Mouse (Mus musculus) hindbrain, embryonic 12.5 days (tissue): Measurements from ENCODE around the gene Atp13a4. TPM values are rescaled to one million over a fixed set of nuclear protein-coding genes. Genes with fewer than 3 reads are reported as not detected.

Experiments used
- ATAC-seq: fragments of 200-750 bp; cut with Nextera tagmentation; 2 replicates; pipeline ENCODE4 v1.8.0; 2017; ENCODE audit warnings: moderate TSS enrichment; ENCODE audit not compliant: low FRiP score
- H3K27ac ChIP-seq: fragments of 300-500 bp; sonication (generic); 2 replicates; pipeline ENCODE4 v1.5.1; 2016; ENCODE audit warnings: mild to moderate bottlenecking
- H3K27me3 ChIP-seq: fragments of 300-500 bp; sonication (generic); 2 replicates; pipeline ENCODE4 v1.6.1; 2016; ENCODE audit warnings: mild to moderate bottlenecking
- H3K36me3 ChIP-seq: fragments of 300-500 bp; sonication (generic); 2 replicates; pipeline ENCODE4 v1.6.1; 2016; ENCODE audit warnings: mild to moderate bottlenecking
- H3K4me1 ChIP-seq: fragments of 300-500 bp; sonication (generic); 2 replicates; pipeline ENCODE4 v1.6.1; 2016
- H3K4me2 ChIP-seq: fragments of 300-500 bp; sonication (generic); replicated peaks from 2 replicates; pipeline ENCODE4 v1.6.1; 2016; ENCODE audit warnings: mild to moderate bottlenecking
- H3K4me3 ChIP-seq: fragments of 300-500 bp; sonication (generic); 2 replicates; pipeline ENCODE4 v1.5.1; 2016; ENCODE audit warnings: mild to moderate bottlenecking
- H3K9ac ChIP-seq: fragments of 300-500 bp; sonication (generic); 2 replicates; pipeline ENCODE4 v1.6.1; 2016; ENCODE audit warnings: mild to moderate bottlenecking, moderate library complexity
- H3K9me3 ChIP-seq: fragments of 300-500 bp; sonication (generic); replicated peaks from 2 replicates; pipeline ENCODE4 v1.6.1; 2016; ENCODE audit warnings: mild to moderate bottlenecking
- WGBS: fragments of 180-500 bp; shearing (Covaris S2); methylation state at CpG from one replicate; pipeline ENCODE4 v1.1.7; 2016; 5-methylcytosine and 5-hydroxymethylcytosine counted together
- polyA plus RNA-seq: library from polyadenylated mRNA; unstranded; fragments of >200 nt; fragmentation: Nextera tagmentation; extraction: Ambion mirVana; gene quantifications from 2 replicates; pipeline ENCODE4 v1.2.1, GENCODE M21; 2016

Gene Atp13a4
- polyA plus RNA-seq, 1 experiment from 2014 or later = 0.52 TPM

DNA sequence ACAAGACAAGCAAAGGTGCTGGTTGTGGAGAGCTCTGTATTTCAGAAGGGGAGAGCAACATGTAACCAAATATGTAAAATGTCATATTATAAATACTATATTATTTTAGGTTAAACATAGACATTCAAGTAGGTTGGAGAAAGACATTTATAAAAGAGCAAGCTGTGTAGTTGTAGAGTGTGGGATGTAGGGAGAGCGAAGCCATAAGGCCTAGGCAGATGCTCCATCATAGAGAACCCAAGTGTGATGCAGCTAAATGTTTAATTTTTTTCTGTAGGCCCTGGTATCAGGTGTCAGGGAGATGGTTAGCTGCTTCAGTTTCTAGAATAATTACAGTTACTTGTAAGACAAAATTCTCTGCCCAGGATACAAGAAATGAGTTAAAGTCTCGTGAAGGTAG is 87.8 kb downstream of the Atp13a4 start:
- WGBS = 88% methylated on average over 2 of the region's 2 CpGs
- no peak overlapping the region for H3K4me3 ChIP-seq
- no peak overlapping the region for H3K9ac ChIP-seq
- no peaks in the 10 kb centered on the region for H3K9me3 ChIP-seq
- no peaks in the 10 kb centered on the region for H3K27me3 ChIP-seq
- H3K27ac ChIP-seq = no peak overlapping the region
- no peaks in the 10 kb centered on the region for H3K4me1 ChIP-seq
- ATAC-seq = no peak
- no peaks in the 10 kb centered on the region for H3K36me3 ChIP-seq
- no peak overlapping the region for H3K4me2 ChIP-seq

DNA sequence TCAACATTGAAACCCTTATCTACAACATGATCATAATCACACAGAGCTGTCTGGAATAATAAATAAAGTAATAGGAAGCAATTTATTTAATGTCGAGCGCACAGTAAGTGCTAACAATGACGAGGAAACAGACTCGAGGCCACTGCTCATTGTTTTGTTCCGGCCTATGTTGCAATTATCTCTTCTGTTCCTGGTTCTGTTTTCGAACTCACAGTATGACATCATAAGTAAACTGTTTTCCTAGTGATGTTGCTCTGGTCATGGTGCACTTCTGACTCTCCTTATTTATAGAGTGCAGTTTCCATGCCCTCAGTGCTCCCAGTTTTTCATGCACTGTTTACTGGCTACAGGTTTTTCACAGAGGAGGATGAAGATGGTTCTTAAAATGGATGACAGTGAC is 91.4 kb downstream of the Atp13a4 start:
- no peaks in the 10 kb centered on the region for H3K36me3 ChIP-seq
- no peak overlapping the region for H3K4me3 ChIP-seq
- H3K27me3 ChIP-seq = no peaks in the 10 kb centered on the region
- no peak overlapping the region for H3K4me2 ChIP-seq
- 81% methylated on average over 6 of the region's 6 CpGs for WGBS
- no peak overlapping the region for H3K9ac ChIP-seq
- H3K9me3 ChIP-seq = no peaks in the 10 kb centered on the region
- no peak overlapping the region for H3K27ac ChIP-seq
- no peak for ATAC-seq
- no peaks in the 10 kb centered on the region for H3K4me1 ChIP-seq

DNA sequence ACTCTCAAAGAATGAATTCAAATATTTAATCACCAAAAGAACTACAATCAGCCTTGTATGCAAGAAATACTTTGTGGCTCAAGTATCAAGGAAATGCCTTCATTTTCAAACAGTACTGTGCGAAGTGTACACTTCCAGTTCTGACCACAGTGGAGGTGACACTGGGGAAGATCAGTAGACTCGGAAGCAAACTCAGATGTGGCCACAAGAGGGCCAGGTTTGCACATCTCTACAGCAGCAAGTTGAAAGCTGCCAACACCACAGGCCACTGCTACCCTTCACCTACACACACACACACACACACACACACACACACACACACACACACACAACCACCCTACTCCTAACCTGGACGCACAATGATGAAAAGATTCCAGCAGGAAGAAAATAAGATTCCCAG is 93.0 kb downstream of the Atp13a4 start:
- H3K27me3 ChIP-seq = no peaks in the 10 kb centered on the region
- no peak overlapping the region for H3K4me3 ChIP-seq
- H3K4me1 ChIP-seq = no peaks in the 10 kb centered on the region
- no peaks in the 10 kb centered on the region for H3K9me3 ChIP-seq
- H3K9ac ChIP-seq = no peak overlapping the region
- ATAC-seq = peak; percentile 38; the same call in 1 of the 2 replicates
- WGBS = 79% methylated on average over 3 of the region's 3 CpGs
- H3K36me3 ChIP-seq = no peaks in the 10 kb centered on the region
- no peak overlapping the region for H3K27ac ChIP-seq
- H3K4me2 ChIP-seq = no peak overlapping the region

DNA sequence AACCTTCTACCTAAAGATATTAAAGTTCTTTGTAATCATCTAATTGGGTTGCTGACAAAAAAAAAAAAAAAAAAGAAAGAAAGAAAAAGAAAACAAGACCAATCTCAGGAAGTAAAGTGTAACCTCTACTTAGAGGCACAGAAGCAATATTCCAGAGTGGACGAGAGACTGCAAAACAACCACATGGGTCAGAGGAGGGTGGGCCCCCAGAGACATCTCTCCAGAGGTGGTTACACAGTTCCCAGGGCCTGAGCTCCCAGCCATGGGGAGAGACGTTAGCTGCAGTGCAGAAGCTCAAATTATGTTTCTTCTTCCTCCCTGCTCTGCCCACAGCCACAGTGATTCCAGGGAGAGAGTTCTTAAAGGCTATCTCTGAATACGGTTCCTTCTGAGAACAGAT is 102.5 kb downstream of the Atp13a4 start:
- H3K9me3 ChIP-seq = no peaks in the 10 kb centered on the region
- no peak overlapping the region for H3K9ac ChIP-seq
- H3K4me3 ChIP-seq = no peak overlapping the region
- no peak for ATAC-seq
- H3K27me3 ChIP-seq = no peaks in the 10 kb centered on the region
- no peak overlapping the region for H3K27ac ChIP-seq
- WGBS = 64% methylated on average over 3 of the region's 3 CpGs
- no peak overlapping the region for H3K4me2 ChIP-seq
- peaks cover 3% of the 10 kb centered on the region; the same call in 1 of the 2 replicates for H3K4me1 ChIP-seq
- H3K36me3 ChIP-seq = no peaks in the 10 kb centered on the region

DNA sequence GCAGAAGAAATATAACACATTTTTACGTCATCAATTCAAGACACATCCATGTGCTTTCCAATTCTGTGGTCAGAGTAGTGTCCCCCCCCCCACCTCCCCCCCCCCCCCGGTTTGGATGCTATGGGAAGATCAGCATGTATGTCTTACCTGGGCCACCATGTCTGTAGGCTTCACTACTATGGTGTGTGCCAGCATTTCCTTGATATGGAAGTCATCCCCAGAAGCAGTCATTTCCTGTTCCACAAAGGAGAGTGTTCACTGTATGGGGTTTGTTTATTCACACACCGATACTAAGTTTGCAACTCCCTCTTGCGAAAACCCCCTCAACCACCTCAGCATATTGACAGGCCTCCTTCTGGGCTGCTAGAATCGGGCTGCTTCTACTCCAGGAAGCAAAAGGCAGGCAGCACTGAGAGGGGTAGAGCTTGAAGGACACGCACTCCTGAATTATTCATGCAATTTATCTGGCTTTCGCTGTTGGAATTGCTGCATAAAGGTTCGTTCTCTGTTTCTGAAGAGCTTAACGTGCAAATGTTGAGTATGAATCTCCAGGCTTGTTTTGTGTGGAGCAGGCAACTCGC is 103.2 kb downstream of the Atp13a4 start:
- H3K36me3 ChIP-seq = no peaks in the 10 kb centered on the region
- H3K9me3 ChIP-seq = no peaks in the 10 kb centered on the region
- H3K9ac ChIP-seq = no peak overlapping the region
- no peak overlapping the region for H3K4me2 ChIP-seq
- H3K27me3 ChIP-seq = no peaks in the 10 kb centered on the region
- WGBS = 66% methylated on average over 10 of the region's 10 CpGs
- peaks cover 3% of the 10 kb centered on the region; the same call in 1 of the 2 replicates for H3K4me1 ChIP-seq
- no peak overlapping the region for H3K4me3 ChIP-seq
- no peak for ATAC-seq
- no peak overlapping the region for H3K27ac ChIP-seq

DNA sequence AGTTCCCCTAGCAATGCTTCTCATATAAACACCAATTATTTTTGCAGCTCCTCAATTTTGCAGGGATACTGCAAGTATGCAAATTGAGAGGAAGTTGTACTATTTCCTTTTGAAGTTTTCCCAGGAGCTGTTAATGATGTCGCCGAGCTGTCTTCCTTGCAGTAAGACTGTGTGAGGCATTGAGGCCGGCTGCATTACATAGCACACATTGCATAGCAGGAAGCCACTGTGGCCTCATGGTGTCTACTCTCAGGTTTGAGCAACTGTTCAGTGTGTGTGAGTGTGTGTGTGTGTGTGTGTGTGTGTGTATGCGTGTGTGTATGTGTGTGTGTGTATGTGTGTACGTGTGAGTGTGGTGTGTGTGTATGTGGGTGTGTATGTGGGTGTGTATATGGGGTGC is 106.6 kb downstream of the Atp13a4 start:
- no peak overlapping the region for H3K4me3 ChIP-seq
- H3K36me3 ChIP-seq = no peaks in the 10 kb centered on the region
- ATAC-seq = no peak
- 87% methylated on average over 5 of the region's 5 CpGs for WGBS
- no peak overlapping the region for H3K4me2 ChIP-seq
- 0 out of 2 replicates have a peak overlapping the region, but pooled peaks have one; percentile 23 for H3K9ac ChIP-seq
- H3K4me1 ChIP-seq = peaks cover 3% of the 10 kb centered on the region; the same call in 1 of the 2 replicates
- no peaks in the 10 kb centered on the region for H3K9me3 ChIP-seq
- H3K27me3 ChIP-seq = no peaks in the 10 kb centered on the region
- no peak overlapping the region for H3K27ac ChIP-seq

DNA sequence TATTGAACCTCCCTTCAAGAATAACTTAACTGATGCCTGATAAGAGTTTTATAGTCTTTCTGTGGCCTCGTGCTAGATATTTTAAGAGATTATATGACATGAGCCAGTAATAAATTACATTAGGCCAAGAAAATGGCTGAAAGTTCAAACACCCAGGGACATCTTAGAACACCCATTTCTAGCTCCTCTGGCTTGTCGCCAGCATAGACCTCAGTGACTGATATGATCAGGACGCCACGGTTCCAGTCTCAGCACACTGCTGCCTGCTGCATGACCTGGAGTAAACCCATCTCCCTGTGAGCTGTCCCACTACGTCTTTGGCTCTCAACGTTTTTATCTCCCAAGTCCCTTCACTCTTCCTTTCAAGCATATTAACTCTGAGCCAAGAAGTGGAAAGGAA is 108.9 kb downstream of the Atp13a4 start:
- no peaks in the 10 kb centered on the region for H3K4me1 ChIP-seq
- H3K9ac ChIP-seq = no peak overlapping the region
- H3K9me3 ChIP-seq = no peaks in the 10 kb centered on the region
- no peaks in the 10 kb centered on the region for H3K36me3 ChIP-seq
- no peak overlapping the region for H3K4me2 ChIP-seq
- no peak for ATAC-seq
- no peak overlapping the region for H3K4me3 ChIP-seq
- 82% methylated on average over 6 of the region's 6 CpGs for WGBS
- H3K27ac ChIP-seq = no peak overlapping the region
- H3K27me3 ChIP-seq = no peaks in the 10 kb centered on the region

DNA sequence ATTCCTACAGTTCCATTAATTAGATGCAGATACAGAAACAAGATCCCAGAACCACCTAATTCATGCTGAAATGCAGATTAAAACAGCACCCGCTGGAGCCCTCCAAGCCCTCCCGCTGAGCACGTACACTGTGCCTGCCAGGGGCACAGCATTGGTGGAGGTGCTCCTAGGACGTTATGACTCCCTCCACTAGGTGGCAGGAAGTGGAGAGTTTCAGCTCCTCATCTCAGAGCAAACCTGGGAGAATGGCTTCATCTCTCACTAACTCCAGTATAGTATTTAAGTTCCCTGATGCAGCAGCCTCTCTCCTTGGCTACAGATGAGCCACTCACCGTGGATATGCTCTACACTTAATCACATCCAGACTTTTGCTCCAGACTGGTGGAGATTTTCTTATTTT is 110.0 kb downstream of the Atp13a4 start:
- no peaks in the 10 kb centered on the region for H3K9me3 ChIP-seq
- no peak overlapping the region for H3K9ac ChIP-seq
- no peaks in the 10 kb centered on the region for H3K27me3 ChIP-seq
- H3K4me2 ChIP-seq = no peak overlapping the region
- no peak for ATAC-seq
- WGBS = 18% methylated on average over 5 of the region's 5 CpGs
- H3K4me1 ChIP-seq = no peaks in the 10 kb centered on the region
- no peak overlapping the region for H3K27ac ChIP-seq
- no peak overlapping the region for H3K4me3 ChIP-seq
- no peaks in the 10 kb centered on the region for H3K36me3 ChIP-seq

DNA sequence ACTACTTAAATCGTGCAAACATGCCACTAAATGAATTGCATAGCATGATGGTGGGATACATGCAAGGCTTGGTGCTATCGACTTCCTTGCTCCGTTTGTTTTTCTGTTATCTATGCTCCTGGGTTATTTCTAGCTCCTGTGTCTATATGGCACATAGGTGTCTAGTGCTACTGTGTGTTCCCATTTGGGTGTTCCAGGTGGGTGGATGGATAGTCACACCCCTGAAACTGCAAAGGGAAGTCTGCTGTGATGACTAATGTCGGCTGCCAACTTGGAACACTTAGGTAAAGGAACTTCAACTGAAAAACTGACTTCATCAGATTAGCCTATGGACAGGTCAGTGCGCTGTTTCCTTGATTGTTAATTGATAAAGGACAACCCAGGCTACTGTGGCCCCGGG is 129.8 kb downstream of the Atp13a4 start:
- no peaks in the 10 kb centered on the region for H3K9me3 ChIP-seq
- H3K4me3 ChIP-seq = no peak overlapping the region
- H3K4me1 ChIP-seq = no peaks in the 10 kb centered on the region
- no peaks in the 10 kb centered on the region for H3K27me3 ChIP-seq
- H3K9ac ChIP-seq = no peak overlapping the region
- H3K36me3 ChIP-seq = no peaks in the 10 kb centered on the region
- no peak for ATAC-seq
- H3K27ac ChIP-seq = no peak overlapping the region
- no peak overlapping the region for H3K4me2 ChIP-seq
- 93% methylated on average over 6 of the region's 6 CpGs for WGBS

DNA sequence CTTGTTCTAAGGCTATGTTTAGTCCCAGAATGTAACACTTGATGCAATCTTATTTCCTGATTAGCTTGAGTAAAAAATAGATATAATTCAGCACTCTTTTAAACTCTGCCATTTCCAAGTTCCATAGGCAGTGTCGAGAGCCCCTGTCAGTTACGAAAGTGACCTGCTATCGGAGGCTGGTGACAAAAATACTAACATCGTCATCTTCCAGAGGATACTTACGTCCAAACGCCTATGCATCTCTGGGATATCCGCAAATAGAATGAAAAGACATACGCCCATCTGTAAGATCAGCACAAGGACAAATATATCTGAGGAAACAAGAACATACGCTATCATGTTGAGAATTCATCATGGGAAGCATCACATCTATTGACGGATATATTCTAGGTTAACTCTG is 137.3 kb downstream of the Atp13a4 start:
- Histone ChIP-seq H3K4me3 (no peak overlapping the region), H3K9ac (no peak overlapping the region), H3K27ac (no peak overlapping the region), H3K36me3 (no peaks in the 10 kb centered on the region), H3K4me1 (no peaks in the 10 kb centered on the region), H3K27me3 (no peaks in the 10 kb centered on the region), H3K4me2 (no peak overlapping the region), H3K9me3 (no peaks in the 10 kb centered on the region)
- ATAC-seq = no peak
- 92% methylated on average over 10 of the region's 10 CpGs for WGBS

DNA sequence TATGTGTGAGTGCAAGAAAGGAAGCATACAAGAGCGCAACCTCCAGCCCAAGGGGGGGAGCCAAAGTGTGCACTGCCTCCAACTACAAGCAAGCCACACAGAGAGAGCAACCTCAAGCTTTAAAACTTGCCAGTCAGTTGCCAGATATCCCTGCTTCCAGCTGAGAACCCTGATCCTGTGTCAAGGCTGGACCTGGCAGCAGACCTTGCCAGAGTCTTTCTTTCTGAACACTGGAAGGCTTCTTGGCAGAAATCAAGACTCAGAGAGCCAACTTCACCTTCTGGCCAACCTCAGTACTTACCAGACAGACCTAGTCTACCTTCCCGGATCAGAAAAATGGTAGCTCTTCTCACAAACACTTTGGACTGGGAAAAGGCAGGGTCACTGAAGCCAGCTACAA is 145.6 kb downstream of the Atp13a4 start:
- no peak overlapping the region for H3K27ac ChIP-seq
- no peaks in the 10 kb centered on the region for H3K36me3 ChIP-seq
- no peaks in the 10 kb centered on the region for H3K4me1 ChIP-seq
- 83% methylated on average over 2 of the region's 2 CpGs for WGBS
- no peak overlapping the region for H3K9ac ChIP-seq
- H3K4me2 ChIP-seq = no peak overlapping the region
- no peaks in the 10 kb centered on the region for H3K27me3 ChIP-seq
- ATAC-seq = no peak
- no peaks in the 10 kb centered on the region for H3K9me3 ChIP-seq
- H3K4me3 ChIP-seq = no peak overlapping the region

DNA sequence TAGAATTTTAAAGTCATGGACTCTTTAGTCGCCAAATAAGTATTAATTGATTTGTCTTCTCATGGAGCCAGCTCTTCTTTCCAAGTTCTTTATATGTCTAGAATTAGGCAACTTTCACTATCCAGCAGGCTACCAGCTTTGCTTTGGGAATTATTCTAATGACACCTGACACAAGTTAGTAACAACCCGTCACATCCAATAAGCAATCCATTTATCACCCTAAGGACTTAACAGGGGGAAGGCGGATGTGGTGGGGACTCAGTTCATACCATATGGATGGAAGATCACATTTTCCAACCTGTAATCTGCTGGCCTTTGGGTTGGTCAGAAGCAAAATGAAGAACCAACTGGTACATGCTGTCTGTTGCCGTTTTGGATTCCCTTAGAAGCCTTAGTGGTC is 159.9 kb downstream of the Atp13a4 start:
- WGBS = 87% methylated on average over 4 of the region's 4 CpGs
- Histone ChIP-seq H3K4me3 (no peak overlapping the region), H3K27me3 (no peaks in the 10 kb centered on the region), H3K9ac (no peak overlapping the region), H3K27ac (no peak overlapping the region), H3K4me2 (no peak overlapping the region), H3K36me3 (no peaks in the 10 kb centered on the region), H3K4me1 (no peaks in the 10 kb centered on the region), H3K9me3 (no peaks in the 10 kb centered on the region)
- ATAC-seq = no peak

DNA sequence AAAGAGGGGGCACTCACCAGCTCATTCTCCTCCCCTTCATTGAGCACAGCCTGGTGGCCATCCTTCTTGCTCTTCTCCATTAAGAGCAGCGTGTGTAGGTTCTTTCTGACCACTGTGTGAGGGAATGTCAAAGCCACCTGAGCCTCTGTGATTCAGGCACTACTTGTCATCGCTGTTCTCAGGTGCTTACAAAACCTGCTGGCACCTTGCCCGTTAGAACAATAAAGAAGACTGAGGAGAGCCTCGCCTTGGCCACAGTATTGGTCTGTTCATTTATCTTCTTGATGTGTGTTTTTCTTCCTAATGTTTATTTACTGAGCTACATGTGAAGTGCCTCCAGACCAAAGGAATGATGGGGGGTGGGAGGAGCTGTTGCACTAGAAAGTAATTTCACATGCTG is 166.2 kb downstream of the Atp13a4 start, which contains the start of gene Atp13a5:
Atp13a5 (minus strand) TSS at position 275 of the 400 bp plus-strand sequence.
- Histone ChIP-seq H3K9me3 (no peaks in the 10 kb centered on the region), H3K4me2 (no peak within 1 kb of the TSS), H3K27ac (no peak within 1 kb of the TSS), H3K4me3 (no peak within 1 kb of the TSS), H3K9ac (no peak within 1 kb of the TSS), H3K27me3 (no peaks in the 10 kb centered on the region), H3K4me1 (no peaks in the 10 kb centered on the region), H3K36me3 (no peaks in the 10 kb centered on the region)
- 83% methylated on average over 4 of the region's 4 CpGs for WGBS
- no peak for ATAC-seq
